Mouse (Mus musculus): Measurements from ENCODE around the gene Rftn1. TPM values are rescaled to one million over a fixed set of nuclear protein-coding genes. Genes with fewer than 3 reads are reported as not detected.
A peak's percentile ranks its signal among the peaks of the same experiment; 100 is the strongest.

Rftn1 gene
- polyA plus RNA-seq, 2 experiments from 2014 or later = 30.9 to 31.4 TPM

- ATAC-seq = no peak
These were observed 210.7 kb downstream of the Rftn1 start for GRCm38 (mm10) chr17:49979761-49980285.

GRCm38 (mm10) chr17:49977424-49977790 lies 213.1 kb downstream of the Rftn1 start:
- ATAC-seq = no peak

DNA sequence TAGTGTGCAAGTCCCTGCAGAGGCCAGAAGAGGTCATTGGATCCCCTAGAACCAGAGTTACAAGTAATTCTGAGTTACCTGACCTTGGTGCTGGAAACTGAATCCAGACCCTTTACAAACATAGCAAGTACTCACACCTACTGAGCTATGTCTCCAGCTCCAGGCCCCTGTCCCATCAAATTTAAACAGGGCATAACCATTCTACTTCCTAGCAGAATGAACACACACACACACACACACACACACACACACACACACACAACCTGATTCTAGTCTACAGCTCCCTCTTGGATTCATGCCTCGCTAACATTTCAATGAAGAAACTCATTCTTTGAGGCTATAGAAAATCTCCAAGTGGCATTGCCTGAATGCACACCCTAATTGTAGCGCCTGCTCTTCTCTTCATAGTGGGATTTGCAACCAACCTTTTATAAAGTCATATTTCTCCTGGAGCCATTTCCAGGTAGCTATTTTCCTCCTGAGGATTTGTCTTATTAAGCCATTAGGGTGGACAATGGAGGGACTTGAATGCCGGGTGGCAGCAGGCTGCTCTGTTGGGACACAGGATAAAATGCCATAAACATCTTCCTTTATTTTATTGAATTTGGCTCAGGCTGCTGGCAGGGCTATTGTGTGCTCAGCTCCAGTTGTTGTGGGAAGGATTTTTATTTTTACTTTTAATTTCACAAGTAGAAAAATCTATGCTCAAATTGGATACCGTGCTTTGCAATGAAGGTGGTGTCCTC lies 213.6 kb downstream of the Rftn1 start:
- no peak for ATAC-seq

DNA sequence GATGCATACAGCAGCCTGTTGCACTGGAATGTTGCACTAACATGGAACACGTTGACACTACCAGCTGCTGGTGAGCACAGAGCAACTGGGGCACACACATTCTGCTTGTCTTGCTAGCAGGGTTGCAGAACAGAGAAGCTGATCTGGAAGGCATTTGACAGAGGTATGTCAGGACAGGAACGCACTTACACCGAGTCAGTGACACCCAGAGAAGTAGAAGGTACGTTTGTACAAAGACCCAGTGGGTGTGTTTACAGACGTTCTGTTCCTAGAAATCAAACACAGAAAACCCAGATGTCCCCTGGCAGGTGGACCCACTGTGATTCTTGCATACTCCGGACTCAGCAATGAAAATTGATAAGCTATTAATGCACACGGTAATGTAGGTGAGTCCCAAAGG lies 215.0 kb downstream of the Rftn1 start:
- ATAC-seq = no peak

GRCm38 (mm10) chr17:49974996-49975395 lies 215.5 kb downstream of the Rftn1 start:
- ATAC-seq = no peak

DNA sequence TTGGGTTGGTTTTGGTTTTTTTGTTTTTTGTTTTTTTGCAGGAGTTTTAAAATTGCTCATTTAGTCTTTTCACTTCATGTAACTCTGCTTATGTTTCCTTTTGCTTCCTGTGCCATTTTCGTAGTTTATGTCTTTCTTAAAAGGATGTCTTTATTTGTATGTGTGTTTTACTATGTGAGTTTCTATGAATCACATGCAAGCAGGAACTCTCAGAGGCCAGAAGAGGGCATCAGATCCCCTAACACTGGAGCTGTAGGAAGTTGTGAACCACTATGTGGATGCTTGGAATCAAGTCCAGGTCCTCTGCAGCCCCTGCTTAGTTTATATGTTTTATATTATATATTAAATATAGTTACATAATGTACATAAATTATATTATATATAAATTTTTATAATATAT lies 218.3 kb downstream of the Rftn1 start:
- ATAC-seq = no peak

GRCm38 (mm10) chr17:49971057-49971456 lies 219.4 kb downstream of the Rftn1 start:
- no peak for ATAC-seq

DNA sequence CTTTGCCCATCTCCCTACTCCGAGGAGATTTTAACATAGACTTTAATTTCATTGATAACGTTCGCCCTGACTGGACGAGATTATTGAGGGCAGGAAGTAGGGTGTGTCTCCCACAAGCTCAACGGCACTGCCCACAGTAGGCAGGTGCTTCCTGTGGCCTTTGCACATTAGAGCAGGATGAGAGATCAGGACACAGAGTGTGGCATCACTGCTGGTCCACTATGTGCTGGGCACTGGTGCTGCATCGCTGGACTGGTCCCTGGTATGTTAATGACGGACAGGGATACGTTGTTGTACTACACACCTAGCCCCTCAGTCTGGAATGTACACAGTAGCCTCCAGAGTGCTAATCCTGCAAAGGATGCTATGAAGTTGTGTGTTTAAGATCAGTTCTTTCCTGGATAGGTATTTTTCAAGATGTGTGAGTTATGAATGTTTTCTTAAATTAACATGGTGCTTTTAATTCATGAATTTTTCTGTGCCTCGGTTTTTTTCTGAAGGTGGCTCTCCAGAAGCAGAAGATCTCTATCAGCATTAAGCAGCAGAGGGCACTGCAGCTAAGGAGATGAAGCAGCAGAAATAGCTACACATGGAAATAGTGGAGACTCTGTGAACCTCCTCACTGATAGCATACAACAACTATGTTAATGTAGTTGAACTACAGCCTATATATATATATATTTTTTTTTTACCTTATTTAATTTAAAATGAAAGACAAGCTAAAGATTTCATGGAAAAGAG lies 221.8 kb downstream of the Rftn1 start:
- peak; percentile 76 for ATAC-seq

DNA sequence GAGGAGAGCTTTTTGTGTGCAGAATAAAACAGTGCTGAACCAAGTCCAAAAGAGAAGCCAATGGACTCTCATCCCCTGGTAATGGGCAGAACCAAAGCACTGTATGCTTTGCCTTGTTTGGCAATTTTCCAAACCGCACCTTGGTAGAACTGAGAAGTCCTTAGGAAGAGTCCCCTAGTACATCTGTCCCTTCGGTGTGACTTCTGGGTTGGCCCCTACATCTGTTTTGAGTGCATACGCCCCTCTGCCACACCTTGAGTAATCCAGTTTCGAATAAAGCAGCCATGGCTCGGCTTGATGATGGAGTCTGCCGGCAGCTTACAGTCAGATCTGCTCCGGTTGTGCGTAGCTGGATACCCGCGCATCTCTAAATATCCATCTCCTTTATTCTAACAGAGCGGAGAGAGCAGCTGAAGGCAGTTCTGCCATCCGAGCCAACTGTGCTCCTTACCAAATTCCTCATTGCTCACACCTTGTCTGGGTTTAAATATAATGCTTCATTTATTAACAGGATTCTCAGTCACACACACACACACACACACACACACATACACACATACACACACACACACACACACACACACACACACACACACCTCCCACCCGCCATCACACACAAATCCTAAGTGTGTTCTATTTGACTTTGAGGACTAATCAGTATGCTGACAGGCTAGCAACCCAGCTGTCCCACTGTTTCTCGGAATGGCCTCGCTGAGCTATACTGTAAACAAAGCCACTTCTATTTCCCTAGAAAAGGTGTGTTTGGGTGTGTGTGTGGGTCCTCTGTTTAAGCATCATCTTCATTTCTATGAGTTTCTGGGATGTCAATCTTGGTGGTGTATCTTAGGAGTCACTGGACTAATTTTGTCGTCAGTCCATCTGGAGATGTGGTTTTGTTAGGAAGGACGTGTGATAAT lies 224.4 kb downstream of the Rftn1 start:
- ATAC-seq = no peak

GRCm38 (mm10) chr17:49965035-49965434 lies 225.4 kb downstream of the Rftn1 start:
- ATAC-seq = no peak

DNA sequence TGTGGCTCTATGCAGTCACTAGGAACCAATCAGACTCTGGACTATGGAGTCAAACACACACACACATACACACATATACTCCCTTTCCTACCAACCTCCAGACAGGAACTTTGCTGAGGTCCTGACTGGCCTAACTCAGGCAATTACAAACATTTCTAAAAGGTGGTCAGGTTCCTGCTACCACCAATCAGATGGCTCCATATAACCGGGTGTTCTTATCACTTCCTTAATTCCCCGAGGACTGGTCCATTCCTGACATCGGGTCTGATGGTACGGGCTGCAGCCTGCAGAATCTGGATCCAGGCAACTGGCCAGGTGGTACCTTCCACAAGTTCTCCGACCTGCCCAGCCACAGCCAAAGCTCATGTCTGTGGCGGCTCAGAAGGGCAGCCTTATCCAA lies 226.0 kb downstream of the Rftn1 start:
- ATAC-seq = no peak

GRCm38 (mm10) chr17:49959021-49959420 lies 231.5 kb downstream of the Rftn1 start:
- no peak for ATAC-seq

GRCm38 (mm10) chr17:49951856-49952607 lies 238.4 kb downstream of the Rftn1 start:
- no peak for ATAC-seq

GRCm38 (mm10) chr17:49951491-49951855 lies 239.0 kb downstream of the Rftn1 start:
- ATAC-seq = no peak

GRCm38 (mm10) chr17:49942674-49943073 lies 247.8 kb downstream of the Rftn1 start:
- ATAC-seq = no peak

Other genes with a start within 250 kb of the Rftn1 start
- under 1 TPM in 1 of 2 experiments, not detected in 1; 0.98 TPM for gene Dazl, start 103.0 kb upstream of the Rftn1 start, polyA plus RNA-seq (2017; shearing (Covaris generic))

All from activated CD4-positive, CD25-positive, alpha-beta regulatory T cell, adult 4 months (primary cell).